Mouse (Mus musculus) ES-E14 (cell line): Measurements from ENCODE around the gene Acbd5.

Experiments used
- CHD2 ChIP-seq: IDR thresholded peaks from 2 replicates; pipeline ENCODE4 v1.6.1; 2014; ENCODE audit warnings: mild to moderate bottlenecking, low read depth, low read length, inconsistent platforms
- MAFK ChIP-seq: IDR thresholded peaks from 2 replicates; pipeline ENCODE4 v1.6.1; 2014; ENCODE audit warnings: mild to moderate bottlenecking, low read depth, low read length, inconsistent platforms; ENCODE audit not compliant: insufficient read depth
- ZC3H11A ChIP-seq: IDR thresholded peaks from 2 replicates; pipeline ENCODE4 v1.6.1; 2012; ENCODE audit warnings: low read depth, mild to moderate bottlenecking, inconsistent platforms, low read length, borderline replicate concordance
- ZNF384 ChIP-seq: IDR thresholded peaks from 2 replicates; pipeline ENCODE4 v1.6.1; 2012; ENCODE audit warnings: low read depth, low read length, inconsistent platforms

DNA sequence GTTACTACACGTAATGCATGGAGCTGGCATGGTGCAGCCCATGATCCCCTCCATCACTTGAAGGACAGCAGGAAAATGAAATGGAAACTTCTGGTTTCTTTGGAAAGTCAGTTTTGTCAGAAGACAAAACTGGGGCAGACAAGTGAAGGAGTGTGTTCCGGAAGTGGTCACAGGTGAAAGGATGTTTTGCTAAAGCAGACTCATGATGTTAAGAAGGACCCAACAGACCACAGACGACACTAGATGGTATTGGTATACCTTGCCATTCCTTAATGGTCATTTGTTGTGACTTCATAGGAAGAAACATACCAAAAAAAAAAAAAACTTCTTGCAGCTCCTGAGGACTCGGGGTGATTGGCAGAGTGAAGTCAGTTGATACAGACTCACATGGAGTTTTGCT lies 46.6 kb upstream of the Acbd5 start:
- no peak for TF ChIP-seq ZC3H11A
- TF ChIP-seq ZNF384 = no peak
- TF ChIP-seq MAFK = no peak
- TF ChIP-seq CHD2 = no peak
